8 mouse cellular contexts compared by ENCODE assay signal in the genomic region with DNA sequence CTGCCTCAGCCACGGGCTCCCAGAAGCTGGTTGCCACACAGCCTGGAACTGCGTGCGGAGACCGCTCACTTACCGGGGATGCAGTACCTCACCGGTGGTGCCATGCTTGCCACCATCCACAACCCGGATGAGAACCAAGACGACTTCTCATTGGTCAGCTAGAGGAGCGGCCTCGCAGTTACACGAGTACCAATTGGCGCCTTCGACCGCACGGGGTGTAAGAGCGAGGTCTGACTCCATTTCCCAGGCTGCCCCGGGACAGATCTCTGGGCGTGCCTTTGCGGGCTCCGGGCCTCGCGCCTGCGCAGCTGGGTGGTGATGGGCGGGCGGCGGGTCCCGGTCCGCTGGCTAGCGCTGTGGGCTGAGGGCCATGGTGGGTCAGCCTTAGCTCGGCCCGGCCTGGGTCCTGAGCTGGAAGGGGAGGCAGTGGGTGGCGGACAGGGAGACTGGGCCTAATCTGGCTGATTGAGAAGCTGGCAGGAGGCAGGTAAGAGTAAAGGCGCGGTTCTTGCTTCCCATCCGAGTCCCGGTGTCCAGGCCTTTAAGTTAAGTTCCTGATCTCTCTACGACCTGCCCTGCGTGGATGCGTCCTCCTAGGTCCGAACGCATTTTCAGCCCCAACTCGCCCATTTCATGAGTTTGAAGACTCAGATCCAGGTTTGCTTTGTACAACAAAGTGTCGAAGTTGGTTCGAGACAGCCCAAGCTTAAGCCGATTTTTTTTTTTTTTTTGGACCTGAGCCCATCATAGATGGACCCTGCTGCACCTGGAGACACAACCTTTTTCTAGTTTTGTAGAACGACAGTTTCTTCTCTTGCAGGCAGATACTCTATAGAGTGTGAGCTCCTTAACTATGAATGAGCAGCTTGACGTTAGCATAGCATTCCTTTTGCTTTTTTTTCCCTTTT. TPM values are rescaled to one million over a fixed set of nuclear protein-coding genes. Genes with fewer than 3 reads are reported as not detected.
A peak's percentile ranks its signal among the peaks of the same experiment; 100 is the strongest.
DNase-seq lines count a peak whose midpoint lies in the region; ATAC-seq lines count a peak whose summit lies in the region.

TSS of gene Exosc1 (minus strand) at position 245 of the 908 bp plus-strand sequence.
TSS of gene Zdhhc16 (plus strand) at position 302 of the 908 bp plus-strand sequence.

- no peaks in the 10 kb centered on the region for H3K9me3 ChIP-seq in hindbrain, embryonic 16.5 days (ENCODE audit: control insufficient read depth, low read length)

- H3K4me3 ChIP-seq in hindbrain, embryonic 16.5 days (ENCODE audit: low read length), result peak within 1 kb of the TSS; percentile 72
- peak within 1 kb of the TSS; percentile 95 for H3K4me3 ChIP-seq in macrophage (ENCODE audit: inconsistent target)

- H3K27ac ChIP-seq in hindbrain, embryonic 16.5 days (ENCODE audit: low read depth, low read length), result peak within 1 kb of the TSS; percentile 63
- H3K27ac ChIP-seq in macrophage, result peak within 1 kb of the TSS; percentile 47

- H3K27me3 ChIP-seq in hindbrain, embryonic 16.5 days (replicated peaks; ENCODE audit: control insufficient read depth, insufficient read depth, low read length), result no peaks in the 10 kb centered on the region

- whole genome bisulfite sequencing in hindbrain, embryonic 16.5 days, result under 1% methylated on average over 47 of the region's 47 CpGs
- 0% methylated on average over 47 of the region's 47 CpGs for WGBS in macrophage (ENCODE audit: missing documents)

- H3K4me1 ChIP-seq in hindbrain, embryonic 16.5 days (ENCODE audit: control insufficient read depth, insufficient read depth, low read depth, low read length), result peaks cover 18% of the 10 kb centered on the region

- DNase-seq in WW6 (ENCODE audit: low read depth, low spot score), result peak; percentile 88
- peak; percentile 95 to 98 for DNase-seq in cerebellum, postnatal 4 days (ENCODE audit: low spot score in 2 of 2)
- DNase-seq in gastrocnemius, adult 18-20 months (ENCODE audit: low spot score), result peak; percentile 99
- DNase-seq in left cerebral cortex, adult 18-20 months (ENCODE audit: low spot score in 2 of 2), result peak; percentile 98 to 99
- DNase-seq in right cerebral cortex, adult 18-20 months, result peak; percentile 99
- DNase-seq in urinary bladder, postnatal 10 days (ENCODE audit: low spot score), result peak; percentile 87

- H3K79me2 ChIP-seq in macrophage (ENCODE audit: inconsistent target), result peaks cover 68% of the 10 kb centered on the region

- peak within 1 kb of the TSS; percentile 81 for H3K9ac ChIP-seq in hindbrain, embryonic 16.5 days (ENCODE audit: low read depth, low read length)

- H3K36me3 ChIP-seq in hindbrain, embryonic 16.5 days (ENCODE audit: control insufficient read depth, insufficient read depth, low read length), result peaks cover 14% of the 10 kb centered on the region
- H3K36me3 ChIP-seq in macrophage (ENCODE audit: inconsistent target), result peaks cover 13% of the 10 kb centered on the region

- peak; percentile 100 for ATAC-seq in hindbrain, embryonic 16.5 days

- peak within 1 kb of the TSS; percentile 80 for H3K4me2 ChIP-seq in hindbrain, embryonic 16.5 days (ENCODE audit: low read length)

RNA-seq across cellular contexts. Expression of gene Exosc1, which starts in this region (rescaled TPM):
- total RNA-seq in gastrocnemius, adult 18-20 months (2021), result 10 to 100 TPM; 19.9 to 20.1 TPM
- 52.4 and 55.9 TPM in 2 replicates for polyA plus RNA-seq in hindbrain, embryonic 16.5 days (2015; fragmentation: Nextera tagmentation; extraction: Ambion mirVana)
- 10 to 100 TPM; 20.4 to 30.6 TPM for total RNA-seq in left cerebral cortex, adult 18-20 months (2021)
- 10 to 100 TPM in 19 of 26 experiments, 1 to 10 TPM in 7; 3.9 to 35.7 (median 16.0) TPM for total RNA-seq in macrophage (2018; cell fraction: chromatin; rRNA removed)
- 10 to 100 TPM; 10.2 to 27.9 (median 20.5) TPM for total RNA-seq in macrophage (2018; cell fraction: cytosol; rRNA removed)
- total RNA-seq in macrophage (2018; cell fraction: nucleus; rRNA removed), result 10 to 100 TPM in 17 of 26 experiments, 1 to 10 TPM in 9; 5.3 to 35.8 (median 13.5) TPM
- polyA plus RNA-seq in macrophage (2018), result 15.3 to 37.7 TPM (median 36.0 TPM) in 3 replicates

RNA-seq across cellular contexts. Expression of gene Zdhhc16, which starts in this region (rescaled TPM):
- total RNA-seq in gastrocnemius, adult 18-20 months (2021), result 10 to 100 TPM; 17.4 to 20.2 TPM
- 91.3 and 91.4 TPM in 2 replicates for polyA plus RNA-seq in hindbrain, embryonic 16.5 days (2015; fragmentation: Nextera tagmentation; extraction: Ambion mirVana)
- 10 to 100 TPM; 42.7 to 49.4 TPM for total RNA-seq in left cerebral cortex, adult 18-20 months (2021)
- total RNA-seq in macrophage (2018; cell fraction: chromatin; rRNA removed), result 10 to 100 TPM; 30.4 to 96.2 (median 73.6) TPM
- 10 to 100 TPM; 20.2 to 31.1 (median 25.7) TPM for total RNA-seq in macrophage (2018; cell fraction: cytosol; rRNA removed)
- total RNA-seq in macrophage (2018; cell fraction: nucleus; rRNA removed), result 10 to 100 TPM; 27.2 to 91.0 (median 47.7) TPM
- polyA plus RNA-seq in macrophage (2018), result 17.4 to 32.6 TPM (median 29.9 TPM) in 3 replicates

Comparison
In these comparisons a context has a peak if more than half of its experiments do, and no peak if none do; other contexts are left out.
1. Peak in every context shown above with its lines: DNase-seq, ATAC-seq, H3K4me3 ChIP-seq and H3K27ac ChIP-seq.